Mouse (Mus musculus) heart, adult 18-20 months (tissue): ENCODE results near the gene Baz1a. TPM values are rescaled to one million over a fixed set of nuclear protein-coding genes. Genes with fewer than 3 reads are reported as not detected.
A peak's percentile ranks its signal among the peaks of the same experiment; 100 is the strongest.

Source experiments
- DNase-seq, 2 experiments: peaks; one replicate each; pipeline ENCODE4 v3.0.0; 2021 to 2022; ENCODE audit warnings: mixed read lengths in 1 of 2
- long read RNA-seq, 2 experiments: library from polyadenylated mRNA; stranded (forward); transcript quantifications; one replicate each; pipeline ENCODE4 v2.0.0; 2021
- total RNA-seq, 2 experiments: library from RNA; stranded (reverse); gene quantifications; 2 replicates each; pipeline ENCODE4 v1.2.3; 2021

The Baz1a gene
- 10 to 100 TPM in 1 of 2 experiments, 1 to 10 TPM in 1; 5.8 to 10.2 TPM for total RNA-seq
- long read RNA-seq, experiment 1 = 0 reads
- long read RNA-seq, experiment 2, partial matches to known transcripts = 0 of 1 reads
- long read RNA-seq, experiment 2, other reads (novel, unspliced or antisense) = 1 of 1 reads

DNA sequence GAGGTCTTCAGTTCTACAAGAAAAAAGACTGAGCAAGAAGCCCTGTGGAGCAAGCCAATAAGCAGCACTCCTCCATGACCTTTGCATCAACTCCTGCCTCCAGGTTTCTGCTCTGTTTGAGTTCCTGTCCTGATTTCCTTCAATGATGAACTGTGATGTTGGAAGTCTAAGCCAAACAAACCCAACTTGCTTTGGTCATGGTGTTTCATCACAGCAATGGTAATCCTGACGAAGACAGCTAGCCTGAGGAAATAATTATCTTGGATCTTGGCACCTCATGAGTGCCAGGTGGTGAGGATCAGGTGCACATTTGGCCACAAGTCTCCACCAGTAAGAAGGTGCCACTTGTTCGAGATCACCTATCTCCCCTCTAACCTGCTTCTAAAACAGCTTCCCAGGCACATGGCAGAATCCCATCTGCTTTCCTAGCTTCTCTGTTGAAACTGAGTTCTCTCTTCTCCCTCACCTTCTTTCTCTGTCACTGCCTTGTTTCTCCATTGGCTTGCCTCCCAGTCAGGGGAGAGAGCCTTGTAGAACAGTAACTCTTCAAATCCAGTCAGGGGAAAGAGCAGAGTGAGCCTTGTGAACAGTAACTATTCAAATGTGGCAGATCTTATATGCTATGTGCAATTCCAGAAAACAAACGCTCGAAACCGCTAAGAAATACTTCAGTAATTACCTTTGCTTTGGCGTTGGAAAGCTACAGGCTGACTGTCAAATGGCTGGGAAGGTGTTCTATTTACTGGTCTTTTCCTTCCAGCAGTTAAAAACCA is at the start of gene Baz1a:
Gene Baz1a (minus strand): TSS at position 723 of the 773 bp plus-strand sequence.
- no peak for DNase-seq

DNA sequence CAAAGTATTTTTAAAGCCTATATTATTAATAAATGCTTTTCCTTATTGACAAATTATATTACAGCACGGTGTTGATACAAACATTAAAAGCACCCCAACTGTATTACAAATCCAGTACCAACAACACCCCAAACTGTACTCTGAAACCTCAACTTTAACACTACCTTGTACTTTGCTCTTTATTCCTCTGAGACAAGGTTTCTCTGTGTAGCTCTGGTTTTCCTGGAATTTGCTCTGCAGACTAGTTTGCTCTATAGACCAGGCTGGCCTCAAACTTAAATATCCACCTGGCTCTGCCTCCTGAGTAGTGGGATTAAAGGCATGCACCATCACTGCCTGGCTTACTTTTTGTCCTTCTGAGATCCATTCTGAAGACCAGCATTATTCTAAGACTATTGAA is 48.0 kb upstream of the Baz1a start:
- no peak for DNase-seq

DNA sequence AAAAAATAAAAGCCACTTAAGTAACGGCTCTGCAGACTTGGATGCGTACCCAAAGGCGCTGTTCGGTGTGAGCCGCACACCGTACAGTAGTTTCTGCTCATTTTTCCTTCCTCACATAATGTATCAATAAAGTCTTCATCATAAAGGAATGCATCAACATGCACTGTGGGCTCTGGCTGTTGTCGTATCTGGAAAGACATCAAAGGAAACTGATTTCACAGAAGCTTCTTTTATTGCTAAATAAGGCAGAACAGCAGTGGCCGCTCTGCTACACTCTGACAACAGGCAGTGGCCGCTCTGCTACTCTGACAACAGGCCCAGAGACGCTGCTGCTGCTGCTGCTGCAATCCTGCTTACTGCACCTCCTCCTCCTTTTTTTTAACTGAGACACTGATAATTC is 46.9 kb upstream of the Baz1a start:
- no peak for DNase-seq

DNA sequence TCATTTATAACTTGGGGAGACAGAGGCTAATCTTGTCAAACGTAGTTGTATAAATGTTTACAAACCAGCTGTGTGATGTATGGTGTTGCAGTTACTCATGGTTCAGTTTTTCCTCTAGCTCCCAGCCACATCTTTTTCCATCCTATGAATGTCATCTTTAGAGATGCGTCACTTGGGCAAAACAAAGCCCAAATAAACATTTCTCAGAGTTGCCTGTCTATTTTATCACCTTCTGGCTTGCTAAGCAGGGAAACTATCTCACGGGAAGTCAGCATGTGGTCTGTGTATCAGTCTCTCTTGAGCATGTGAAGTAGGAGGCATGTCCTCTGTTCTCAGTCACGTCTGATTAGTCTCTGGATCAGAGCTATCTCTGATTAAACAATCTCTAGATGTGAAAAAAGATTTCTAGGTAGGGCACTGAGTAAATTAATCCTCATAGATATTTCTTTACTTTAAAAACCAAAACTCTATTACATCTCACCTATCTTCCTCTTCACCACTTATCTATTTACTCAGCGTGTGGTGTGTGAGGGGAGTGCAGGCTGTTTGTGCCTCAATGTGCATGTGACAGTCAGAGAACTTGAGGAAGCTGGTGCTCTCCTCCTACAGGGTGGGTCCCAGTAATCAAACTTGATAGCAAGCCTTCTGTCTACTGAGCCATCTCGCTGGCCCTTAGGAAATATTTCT is 46.2 kb upstream of the Baz1a start:
- no peak for DNase-seq

DNA sequence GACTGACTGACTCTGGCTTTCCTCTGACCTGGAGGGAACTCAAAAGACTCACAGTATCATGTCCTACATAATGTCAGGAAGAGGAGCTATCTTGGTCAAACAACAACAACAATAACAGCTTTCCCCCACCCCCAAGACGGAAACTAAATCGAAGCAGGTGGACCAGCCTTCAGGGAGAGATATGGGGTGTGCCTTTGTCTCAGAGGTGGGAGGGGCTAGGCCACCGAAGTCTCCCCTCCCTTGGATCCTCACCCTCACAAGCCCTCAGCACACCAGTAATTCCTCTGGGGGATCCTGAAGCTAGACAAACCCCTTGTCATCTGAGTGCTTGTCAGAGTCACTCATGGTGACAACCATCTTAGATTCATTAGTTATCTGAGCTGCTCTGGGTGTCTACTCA is 45.7 kb upstream of the Baz1a start:
- no peak for DNase-seq

DNA sequence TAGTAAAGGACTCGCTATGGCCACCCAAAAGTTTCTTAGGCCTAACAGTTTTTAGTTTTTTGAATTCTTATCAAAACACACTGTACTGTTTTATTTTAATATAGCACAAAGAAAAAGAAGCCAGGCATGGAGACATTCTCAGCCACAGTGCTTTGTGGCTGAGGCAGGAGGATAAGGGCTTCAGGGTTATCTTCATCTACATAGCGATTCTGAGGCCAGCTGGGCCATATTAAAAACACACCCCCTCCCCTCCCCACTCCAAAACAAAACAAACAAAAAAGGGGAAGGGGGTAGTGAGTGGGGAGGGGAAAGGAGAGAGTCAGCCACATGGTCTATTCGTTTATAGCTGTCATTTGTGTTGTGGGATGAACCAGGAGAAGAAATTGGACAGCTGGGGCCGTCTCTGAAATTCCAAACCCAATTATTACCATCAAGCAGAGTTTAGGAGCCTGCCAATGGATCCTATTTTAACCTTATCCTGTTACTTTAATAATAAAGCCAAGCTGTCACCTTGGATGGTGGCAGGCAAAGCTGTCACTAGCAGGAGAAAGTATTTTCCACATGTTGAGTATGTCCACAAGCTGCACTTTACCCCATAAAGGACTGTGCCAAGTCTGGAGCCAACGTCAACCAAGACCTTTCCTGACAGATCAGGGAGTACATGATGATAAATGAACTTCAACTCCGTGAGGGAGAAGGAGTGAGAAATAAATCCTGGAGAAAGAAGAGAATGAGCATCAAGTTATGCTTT is 44.9 kb upstream of the Baz1a start:
- peak; percentile 44 to 73 for DNase-seq

DNA sequence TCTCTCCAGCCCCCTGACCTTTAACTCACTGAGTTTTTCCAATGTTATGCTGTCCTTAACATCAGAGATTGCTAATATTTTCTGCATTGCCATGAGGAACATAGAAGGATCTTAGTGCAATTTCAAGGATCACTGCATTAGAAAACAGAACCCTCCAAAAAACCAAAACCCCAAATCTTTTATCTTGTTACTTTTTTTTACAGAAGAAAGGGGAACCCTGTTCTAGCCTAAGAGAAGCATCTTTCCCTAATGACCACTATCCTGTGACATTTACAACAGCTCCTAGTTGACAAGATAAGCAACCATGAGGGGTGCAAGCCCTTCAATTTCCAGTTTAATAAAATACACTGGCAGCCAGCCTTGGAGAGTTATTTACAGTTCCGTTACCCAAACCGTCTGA is 42.6 kb upstream of the Baz1a start:
- no peak for DNase-seq

DNA sequence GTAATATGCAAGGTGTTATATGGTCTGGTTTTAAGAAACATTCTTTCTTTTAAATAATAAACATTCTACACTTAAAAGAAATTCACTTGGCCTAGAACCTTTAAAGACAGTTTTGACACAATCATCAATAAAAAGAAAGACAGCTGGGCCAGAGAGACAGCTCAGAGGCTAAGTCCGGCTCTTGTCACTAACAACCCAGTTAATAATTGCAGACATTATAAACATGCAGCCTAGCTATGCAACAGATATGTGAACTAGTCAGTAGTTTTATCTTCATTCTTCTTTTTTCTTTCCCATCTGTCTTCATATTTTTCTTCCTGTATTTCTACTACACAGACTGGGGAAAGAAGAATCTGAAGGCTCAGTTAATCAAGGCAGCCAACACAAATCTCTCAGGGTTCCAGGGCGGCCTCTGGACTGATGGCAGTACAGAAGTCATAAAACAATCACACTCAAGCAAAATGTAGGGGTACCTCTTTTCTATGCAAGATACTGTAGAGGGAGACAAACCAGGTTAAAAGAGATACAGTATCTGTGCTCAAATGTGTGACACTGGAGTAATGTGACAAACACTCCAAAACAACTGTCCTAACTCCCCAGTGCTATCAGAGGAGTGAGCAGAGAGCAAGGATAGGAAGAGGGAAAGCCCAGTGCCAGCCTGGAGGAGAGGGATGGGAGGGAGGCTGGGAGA is 40.5 kb upstream of the Baz1a start:
- no peak for DNase-seq

DNA sequence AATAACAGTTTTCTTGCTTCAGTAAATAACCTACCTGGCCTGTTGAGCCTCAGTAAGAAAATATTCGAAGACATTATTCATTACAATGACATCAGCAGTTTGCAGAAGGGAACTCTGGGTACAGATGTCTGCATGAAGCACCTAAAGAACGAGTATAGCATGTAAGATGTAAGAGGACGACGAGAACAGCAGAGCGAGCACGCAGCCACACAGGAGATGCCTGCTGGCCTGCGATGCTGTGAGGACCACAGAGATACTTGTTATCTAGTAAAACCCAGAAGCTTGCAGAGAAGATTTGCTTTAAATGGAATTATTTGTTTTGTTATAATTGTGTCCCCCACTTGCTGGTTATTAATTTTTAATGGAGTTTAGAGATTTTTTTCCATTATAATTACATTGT is 39.1 kb upstream of the Baz1a start:
- no peak for DNase-seq

DNA sequence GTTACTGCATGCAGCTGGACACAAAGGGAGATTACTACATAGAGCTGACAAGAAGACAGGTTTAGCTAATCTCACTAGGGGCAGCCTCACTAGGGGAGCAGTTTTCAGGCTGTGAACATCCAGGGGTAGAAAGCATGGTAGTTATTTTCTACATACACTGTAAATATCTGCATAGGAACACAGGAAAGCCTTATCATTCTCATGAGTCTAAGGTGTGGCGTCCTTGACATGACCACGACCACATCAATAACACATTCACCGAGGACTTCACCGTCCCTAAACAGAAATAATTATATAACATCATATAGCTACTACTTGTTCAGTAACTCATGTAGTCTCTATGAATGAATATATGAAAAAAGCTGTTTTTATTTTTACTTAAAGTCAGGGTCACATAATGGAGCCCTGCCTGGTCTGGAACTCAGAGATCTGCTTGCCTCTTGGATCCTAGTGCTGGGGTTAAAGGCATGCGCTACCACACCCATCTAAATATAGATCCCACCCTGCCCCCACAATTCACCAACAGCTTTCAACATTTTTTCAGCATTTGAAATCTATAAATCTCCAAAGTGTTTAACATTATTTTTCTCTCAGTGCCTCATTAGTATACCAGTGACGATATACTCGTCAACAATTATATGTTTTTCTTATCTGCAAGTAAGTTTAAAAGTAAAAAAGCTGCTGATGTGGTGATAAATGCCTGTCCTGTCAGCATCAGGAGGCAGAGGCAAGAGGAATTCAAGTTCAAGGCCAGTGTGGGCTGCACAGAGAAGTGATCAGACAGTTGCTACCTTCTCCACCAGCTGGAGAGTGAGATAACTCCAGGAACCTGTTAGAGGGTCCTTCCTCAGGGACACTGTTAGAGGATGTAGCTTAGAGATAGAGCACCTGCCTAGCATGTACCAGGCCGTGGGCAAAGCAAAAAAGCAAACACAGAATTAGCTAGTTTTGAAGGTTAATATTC is 37.3 kb upstream of the Baz1a start:
- no peak for DNase-seq

DNA sequence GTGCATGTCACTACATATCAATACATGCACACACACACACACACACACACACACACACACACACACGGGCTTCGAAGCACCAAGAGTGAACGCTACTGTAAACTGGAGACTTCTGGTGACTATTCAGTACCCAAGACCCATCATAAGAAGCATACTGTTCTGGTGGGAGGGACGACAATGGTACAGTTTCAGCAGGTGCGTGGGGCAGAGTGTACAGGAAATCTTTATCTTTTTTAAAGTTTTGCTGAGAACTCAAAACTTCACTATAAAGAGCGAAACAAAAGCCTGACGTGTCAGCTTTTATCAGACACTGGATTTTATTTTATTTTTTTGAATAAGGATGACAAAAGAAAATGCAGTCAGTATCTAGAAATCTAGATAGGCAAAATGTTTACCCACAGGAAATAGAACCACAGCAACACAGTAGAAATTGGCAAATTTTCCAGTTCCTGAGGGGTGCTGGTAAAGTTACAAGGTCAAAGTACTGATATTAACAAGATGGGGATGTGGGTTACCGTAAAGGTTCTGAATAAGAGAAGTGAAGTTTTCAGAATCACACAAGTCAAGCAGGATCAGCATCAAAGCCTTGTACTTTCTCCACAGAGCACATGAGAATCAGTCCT is 35.7 kb upstream of the Baz1a start:
- no peak for DNase-seq

DNA sequence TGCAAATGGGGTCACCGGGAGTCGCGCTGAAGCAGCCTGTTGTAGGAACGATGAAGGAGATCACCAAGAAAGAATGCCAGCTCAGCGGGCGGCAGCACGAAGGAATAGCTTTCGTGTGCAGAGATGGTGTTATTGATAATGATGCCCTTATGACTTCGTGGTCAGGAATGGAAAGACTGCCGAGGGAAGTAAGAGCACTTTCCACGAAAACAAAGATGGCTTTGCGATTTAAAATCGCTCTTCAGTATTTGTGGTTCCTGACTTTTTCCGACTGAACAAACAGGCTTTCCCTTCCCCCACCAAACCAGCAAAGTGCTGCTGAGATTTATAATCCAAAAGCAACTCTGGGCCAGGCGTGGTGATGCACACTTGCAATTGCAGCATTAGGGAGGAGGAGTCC is 26.9 kb upstream of the Baz1a start:
- no peak for DNase-seq

DNA sequence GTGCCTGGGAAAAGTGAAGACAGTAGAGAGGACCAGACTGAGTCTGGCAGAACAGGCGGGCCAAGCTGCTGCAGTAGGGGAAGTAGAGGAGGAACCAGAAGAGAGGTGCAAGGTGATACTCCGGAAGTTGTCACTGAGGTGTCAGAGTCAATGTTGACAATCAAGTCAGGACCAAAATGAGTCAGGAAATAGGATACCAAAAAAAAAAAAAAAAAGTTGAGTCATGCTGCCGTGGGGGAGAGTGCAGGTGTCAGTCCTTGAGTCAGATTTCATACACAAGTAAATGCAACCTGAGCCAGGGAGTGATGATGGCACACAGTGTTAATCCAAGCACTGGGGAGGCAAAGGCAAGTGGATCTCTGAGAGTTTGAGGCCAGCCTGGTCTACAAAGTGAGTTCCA is 12.9 kb upstream of the Baz1a start:
- no peak for DNase-seq

DNA sequence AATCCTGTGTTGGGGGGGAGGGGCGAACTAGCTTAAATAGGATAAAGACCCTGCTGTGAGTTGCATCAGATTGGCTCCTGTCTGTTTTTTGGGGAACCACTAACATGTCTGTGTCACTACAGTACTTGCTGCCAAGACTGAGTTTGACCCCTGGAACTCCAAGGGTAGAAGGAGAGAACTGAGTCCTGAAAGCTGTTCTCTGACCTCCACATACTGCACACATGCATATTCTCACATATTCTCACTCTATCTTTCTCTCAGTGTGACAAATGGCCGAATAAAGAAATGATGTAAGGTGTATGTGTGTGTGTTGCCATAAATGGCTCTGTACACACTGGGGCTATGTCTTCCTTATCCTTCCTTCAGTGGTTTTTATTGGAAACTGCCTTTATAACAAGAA is 9.1 kb upstream of the Baz1a start:
- DNase-seq = no peak

DNA sequence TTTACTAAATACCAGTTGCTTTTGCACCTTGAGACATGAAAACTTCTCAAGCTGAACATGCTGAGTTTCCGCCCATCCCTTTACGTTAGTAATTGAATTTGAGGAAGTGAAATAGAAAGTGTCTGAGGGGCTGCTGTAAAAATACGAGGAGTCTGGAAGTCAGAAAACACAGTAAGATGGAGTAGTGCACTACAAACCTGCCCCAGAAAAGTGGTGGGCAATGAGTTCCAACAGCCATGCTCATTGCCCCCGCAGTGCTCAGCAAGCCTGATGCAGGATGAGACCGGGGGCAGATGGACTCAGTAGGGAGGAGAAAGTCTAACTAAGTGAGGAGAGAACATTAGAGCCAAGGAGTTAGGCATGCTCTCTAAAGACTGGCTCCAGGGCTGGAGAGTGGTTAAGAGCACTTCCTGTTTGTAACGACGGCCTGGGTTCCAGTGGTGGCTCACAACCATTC is 5.3 kb upstream of the Baz1a start:
- peak; percentile 8 to 11 for DNase-seq

DNA sequence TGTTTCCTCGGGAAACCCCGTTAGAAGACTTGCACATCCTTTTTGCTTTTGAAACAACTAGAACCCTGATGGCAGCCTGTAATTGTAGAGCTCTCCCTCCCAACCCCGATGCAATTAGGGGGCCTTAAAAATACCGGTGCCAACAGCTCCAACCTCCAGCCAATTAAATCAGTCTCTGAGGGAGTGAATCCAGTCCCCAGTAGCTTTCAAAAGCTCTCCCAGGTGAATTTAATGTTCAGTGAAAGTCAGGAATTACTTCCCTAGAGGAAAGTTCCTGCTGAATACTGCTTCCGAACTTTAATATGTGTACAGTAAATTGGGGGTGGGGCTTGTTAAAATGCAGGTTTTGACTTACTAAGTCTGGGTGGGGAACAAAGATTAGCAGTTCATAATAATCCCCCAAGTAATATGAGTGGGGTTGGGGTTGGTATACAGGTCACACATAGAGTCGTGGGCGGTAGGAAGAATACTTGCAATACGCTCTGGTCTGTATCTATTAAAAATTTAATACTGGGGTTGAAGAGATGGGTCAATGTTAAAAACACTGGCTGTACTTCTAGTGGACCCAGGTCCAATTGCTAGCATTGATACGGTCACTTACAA is 3.1 kb upstream of the Baz1a start:
- no peak for DNase-seq

DNA sequence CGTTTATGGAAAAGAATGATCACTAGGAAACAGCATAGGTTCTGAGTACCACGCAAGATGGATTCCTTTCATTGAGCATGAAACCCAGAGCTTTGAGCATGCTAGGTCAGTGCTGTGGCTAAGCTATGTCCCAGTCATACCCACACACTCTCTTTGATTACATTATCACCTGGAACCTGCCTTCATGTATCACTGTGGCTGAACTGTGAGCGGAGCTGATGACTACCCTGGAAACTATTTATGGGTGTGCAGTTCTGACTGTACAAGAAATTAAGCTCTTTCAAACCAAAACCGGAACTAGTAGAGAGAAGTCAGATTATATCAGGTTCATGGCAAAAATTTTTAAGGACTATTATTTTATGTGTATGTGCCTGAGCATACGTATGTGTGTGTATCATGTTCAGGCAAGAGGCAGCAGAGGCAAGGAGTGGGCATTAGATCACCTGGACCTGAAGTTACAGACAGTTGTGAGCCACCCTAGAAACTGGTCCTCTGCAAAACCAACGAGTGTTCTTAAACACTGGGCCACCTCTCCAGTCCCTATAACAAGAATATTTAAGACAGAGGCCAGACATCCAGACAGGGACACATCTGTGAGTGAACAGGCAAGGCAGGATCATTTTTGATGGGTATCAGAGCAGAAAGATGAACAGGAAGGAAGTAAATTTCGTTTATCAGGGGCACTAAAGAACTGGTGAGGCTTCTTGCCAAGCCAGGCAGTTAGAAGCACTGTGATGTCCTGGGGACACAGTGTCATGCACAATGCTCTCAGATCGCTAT is 2.4 kb upstream of the Baz1a start:
- no peak for DNase-seq

DNA sequence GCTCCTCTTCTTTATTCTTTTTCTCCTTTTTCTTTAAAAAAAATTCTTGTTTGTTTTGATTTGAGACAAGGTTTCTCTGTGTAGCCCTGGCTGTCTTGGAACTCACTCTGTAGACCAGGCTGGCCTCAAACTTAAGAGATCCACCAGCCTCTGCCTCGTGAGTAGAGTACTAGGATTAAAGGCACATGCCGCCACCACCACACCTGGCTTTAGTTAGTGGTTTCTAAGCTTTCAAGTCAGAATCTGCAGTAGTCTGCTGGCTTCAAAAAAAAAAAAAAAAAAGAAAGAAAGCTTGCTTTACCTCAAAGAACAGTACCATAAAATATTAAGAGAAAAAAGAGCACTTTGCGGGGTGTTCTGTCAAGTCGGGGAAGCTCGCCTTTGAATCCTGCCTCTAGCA is 1.3 kb upstream of the Baz1a start:
- no peak for DNase-seq

DNA sequence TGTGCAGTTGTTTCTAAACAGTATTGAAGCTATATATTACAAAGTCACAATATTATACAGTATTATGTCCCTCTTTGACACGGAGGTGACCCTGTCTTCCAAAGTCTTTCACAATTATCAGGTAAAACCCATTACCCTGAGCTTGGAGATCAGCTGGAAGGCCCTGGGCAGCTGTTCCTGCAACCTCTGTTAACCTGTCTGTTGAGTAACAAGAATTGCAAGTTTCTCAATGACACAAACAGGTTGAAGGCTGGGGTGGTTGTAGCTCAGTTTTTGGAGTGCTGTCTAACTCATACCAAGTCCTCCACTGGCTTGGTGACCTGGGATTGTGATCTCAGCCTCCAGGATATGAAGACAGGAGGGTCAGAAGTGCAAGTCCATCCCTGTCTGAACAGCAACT is 1.1 kb downstream of the Baz1a start:
- DNase-seq = no peak
